Mouse (Mus musculus): ENCODE measurements around the gene Tet1.

DNA sequence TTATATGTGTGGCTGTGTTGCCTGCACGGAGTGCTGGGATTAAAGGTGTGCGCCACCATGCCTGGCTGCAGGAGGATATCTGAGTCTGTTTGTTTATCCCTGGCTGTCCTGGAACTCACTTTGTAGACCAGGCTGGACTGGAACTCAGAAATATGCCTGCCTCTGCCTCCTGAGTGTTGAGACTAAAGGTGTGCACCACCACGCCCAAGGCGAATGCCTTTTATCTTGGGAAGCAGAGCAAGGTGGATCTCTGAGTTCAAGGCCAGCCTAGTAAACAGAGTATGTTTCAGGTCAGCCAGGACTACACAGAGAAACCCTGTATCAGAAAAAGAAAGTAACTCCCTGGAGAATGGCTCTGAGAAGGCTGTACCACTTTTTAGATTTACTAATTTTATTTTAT, 8.7 kb downstream of the Tet1 start:
- TF ChIP-seq CTCF (IDR thresholded peaks at IDR 0.05; ENCODE audit: low read depth, low read length) = no peak
- peak; percentile 86 for TF ChIP-seq EP300 (IDR thresholded peaks at IDR 0.05; ENCODE audit: insufficient read depth, low read depth, low read length)

Measured in ES-Bruce4 (cell line).